Mouse (Mus musculus) left cerebral cortex, adult 9 months (tissue): ENCODE measurements around the gene Vegfd.

ENCODE experiments used
- DNase-seq, 2 experiments: peaks; one replicate each; pipeline ENCODE4 v3.0.0; 2022; ENCODE audit warnings: low spot score in 2 of 2

Vegfd gene

GRCm38 (mm10) chrX:164373081-164373480, at the start of gene Vegfd:
Gene Vegfd (plus strand): TSS chrX:164373378.
- peak; percentile 30 to 42 for DNase-seq

- DNase-seq = no peak
Observed at GRCm38 (mm10) chrX:164323391-164323913, 49.7 kb upstream of the Vegfd start.

- DNase-seq = no peak
Observed at GRCm38 (mm10) chrX:164330351-164330750, 42.8 kb upstream of the Vegfd start.

GRCm38 (mm10) chrX:164330766-164331165, 42.4 kb upstream of the Vegfd start:
- DNase-seq = no peak

GRCm38 (mm10) chrX:164338591-164338990, 34.6 kb upstream of the Vegfd start:
- DNase-seq = no peak

- DNase-seq = no peak
Observed at GRCm38 (mm10) chrX:164345359-164345938, 27.7 kb upstream of the Vegfd start.

GRCm38 (mm10) chrX:164348937-164349336, 24.2 kb upstream of the Vegfd start:
- no peak for DNase-seq

- no peak for DNase-seq
Observed at GRCm38 (mm10) chrX:164365153-164365865, 7.9 kb upstream of the Vegfd start.

GRCm38 (mm10) chrX:164370576-164370975, 2.6 kb upstream of the Vegfd start:
- DNase-seq = no peak

GRCm38 (mm10) chrX:164374586-164374985, 1.4 kb downstream of the Vegfd start:
- no peak for DNase-seq

- DNase-seq = no peak
Observed at GRCm38 (mm10) chrX:164379721-164380120, 6.5 kb downstream of the Vegfd start.

- peak; percentile 31 to 60 for DNase-seq
Observed at GRCm38 (mm10) chrX:164381618-164382408, 8.6 kb downstream of the Vegfd start.

GRCm38 (mm10) chrX:164394091-164394490, 20.9 kb downstream of the Vegfd start:
- no peak for DNase-seq

GRCm38 (mm10) chrX:164398456-164398855, 25.3 kb downstream of the Vegfd start:
- DNase-seq = no peak

GRCm38 (mm10) chrX:164405080-164405649, 32.0 kb downstream of the Vegfd start:
- no peak for DNase-seq

- no peak for DNase-seq
Observed at GRCm38 (mm10) chrX:164406133-164407022, 33.2 kb downstream of the Vegfd start.

- no peak for DNase-seq
Observed at GRCm38 (mm10) chrX:164408301-164408927, 35.2 kb downstream of the Vegfd start.

- DNase-seq = no peak
Observed at GRCm38 (mm10) chrX:164410562-164410961, 37.4 kb downstream of the Vegfd start.

- no peak for DNase-seq
Observed at GRCm38 (mm10) chrX:164416803-164417202, 43.6 kb downstream of the Vegfd start.

GRCm38 (mm10) chrX:164418008-164418407, 44.8 kb downstream of the Vegfd start:
- DNase-seq = peak in 1 of 2 experiments; percentile 38
